Mouse (Mus musculus): ENCODE results near the gene Dmxl2.

Dmxl2 gene

GRCm38 (mm10) chr9:54500832-54501452 is 484 bp downstream of the Dmxl2 start:
- in situ Hi-C loops (cut with MboI; ENCODE audit: unreplicated experiment in 2 of 2) = no loop called here

- in situ Hi-C loops (cut with MboI; ENCODE audit: unreplicated experiment in 2 of 2) = no loop called here
Observed at GRCm38 (mm10) chr9:54499791-54500190, 1.6 kb downstream of the Dmxl2 start.

- in situ Hi-C loops (cut with MboI; ENCODE audit: unreplicated experiment in 2 of 2) = no loop called here
Observed at GRCm38 (mm10) chr9:54499291-54499690, 2.1 kb downstream of the Dmxl2 start.

- in situ Hi-C loops (cut with MboI; ENCODE audit: unreplicated experiment in 2 of 2) = no loop called here
Observed at GRCm38 (mm10) chr9:54490431-54490830, 11.0 kb downstream of the Dmxl2 start.

- in situ Hi-C loops (cut with MboI; ENCODE audit: unreplicated experiment in 2 of 2) = no loop called here
Observed at GRCm38 (mm10) chr9:54489599-54489998, 11.8 kb downstream of the Dmxl2 start.

GRCm38 (mm10) chr9:54484927-54485326 is 16.5 kb downstream of the Dmxl2 start:
- in situ Hi-C loops (cut with MboI; ENCODE audit: unreplicated experiment in 2 of 2) = no loop called here

GRCm38 (mm10) chr9:54483215-54483614 is 18.2 kb downstream of the Dmxl2 start:
- in situ Hi-C loops (cut with MboI; ENCODE audit: unreplicated experiment in 2 of 2) = no loop called here

- in situ Hi-C loops (cut with MboI; ENCODE audit: unreplicated experiment in 2 of 2) = no loop called here
Observed at GRCm38 (mm10) chr9:54482763-54483162, 18.7 kb downstream of the Dmxl2 start.

GRCm38 (mm10) chr9:54479054-54479453 is 22.4 kb downstream of the Dmxl2 start:
- in situ Hi-C loops (cut with MboI; ENCODE audit: unreplicated experiment in 2 of 2) = no loop called here

GRCm38 (mm10) chr9:54478117-54478516 is 23.3 kb downstream of the Dmxl2 start:
- in situ Hi-C loops (cut with MboI; ENCODE audit: unreplicated experiment in 2 of 2) = no loop called here

- in situ Hi-C loops (cut with MboI; ENCODE audit: unreplicated experiment in 2 of 2) = no loop called here
Observed at GRCm38 (mm10) chr9:54474546-54474945, 26.9 kb downstream of the Dmxl2 start.

GRCm38 (mm10) chr9:54474031-54474430 is 27.4 kb downstream of the Dmxl2 start:
- in situ Hi-C loops (cut with MboI; ENCODE audit: unreplicated experiment in 2 of 2) = no loop called here

GRCm38 (mm10) chr9:54472784-54473183 is 28.6 kb downstream of the Dmxl2 start:
- in situ Hi-C loops (cut with MboI; ENCODE audit: unreplicated experiment in 2 of 2) = no loop called here

GRCm38 (mm10) chr9:54469339-54469738 is 32.1 kb downstream of the Dmxl2 start:
- in situ Hi-C loops (cut with MboI; ENCODE audit: unreplicated experiment in 2 of 2) = no loop called here

- in situ Hi-C loops (cut with MboI; ENCODE audit: unreplicated experiment in 2 of 2) = no loop called here
Observed at GRCm38 (mm10) chr9:54467433-54467933, 33.9 kb downstream of the Dmxl2 start.

- in situ Hi-C loops (cut with MboI; ENCODE audit: unreplicated experiment in 2 of 2) = no loop called here
Observed at GRCm38 (mm10) chr9:54463483-54464054, 37.9 kb downstream of the Dmxl2 start.

- in situ Hi-C loops (cut with MboI; ENCODE audit: unreplicated experiment in 2 of 2) = loop anchor here (5.0 to 10.0 kb wide), 3 partner anchors 173 to 238 kb away; no protein-coding TSS in a partner anchor
Observed at GRCm38 (mm10) chr9:54439015-54439414, 62.4 kb downstream of the Dmxl2 start.

- in situ Hi-C loops (cut with MboI; ENCODE audit: unreplicated experiment in 2 of 2) = loop anchor here (5.0 to 10.0 kb wide), 3 partner anchors 174 to 239 kb away; no protein-coding TSS in a partner anchor
Observed at GRCm38 (mm10) chr9:54438246-54438645, 63.2 kb downstream of the Dmxl2 start.

- in situ Hi-C loops (cut with MboI; ENCODE audit: unreplicated experiment in 2 of 2) = no loop called here
Observed at GRCm38 (mm10) chr9:54416238-54416637, 85.2 kb downstream of the Dmxl2 start.

GRCm38 (mm10) chr9:54356756-54357155 is 144.7 kb downstream of the Dmxl2 start:
- in situ Hi-C loops (cut with MboI; ENCODE audit: unreplicated experiment in 2 of 2) = no loop called here

- in situ Hi-C loops (cut with MboI; ENCODE audit: unreplicated experiment in 2 of 2) = no loop called here
Observed at GRCm38 (mm10) chr9:54342026-54342425, 159.4 kb downstream of the Dmxl2 start.

- in situ Hi-C loops (cut with MboI; ENCODE audit: unreplicated experiment in 2 of 2) = no loop called here
Observed at GRCm38 (mm10) chr9:54336532-54337144, 164.8 kb downstream of the Dmxl2 start.

All from v-Abl transformed pro-B cells (cell line).